Mouse (Mus musculus) heart, adult 2 months (tissue): Measurements from ENCODE around the gene Cenpk.
A peak's percentile ranks its signal among the peaks of the same experiment; 100 is the strongest.

Experiments
- CTCF ChIP-seq: fragments of 200-600 bp; IDR thresholded peaks from 2 replicates; pipeline ENCODE4 v1.8.1; 2022; ENCODE audit warnings: antibody characterized with exemption, mild to moderate bottlenecking, moderate library complexity
- EP300 ChIP-seq: fragments of 200-500 bp; IDR thresholded peaks from 2 replicates; pipeline ENCODE4 v1.6.1; 2011; ENCODE audit warnings: low read depth, low read length, control low read depth; ENCODE audit not compliant: insufficient read depth
- POLR2A ChIP-seq: fragments of 200-500 bp; IDR thresholded peaks from 2 replicates; pipeline ENCODE4 v1.6.1; 2011; ENCODE audit warnings: mild to moderate bottlenecking, low read depth, low read length, control low read depth; ENCODE audit not compliant: insufficient read depth

DNA sequence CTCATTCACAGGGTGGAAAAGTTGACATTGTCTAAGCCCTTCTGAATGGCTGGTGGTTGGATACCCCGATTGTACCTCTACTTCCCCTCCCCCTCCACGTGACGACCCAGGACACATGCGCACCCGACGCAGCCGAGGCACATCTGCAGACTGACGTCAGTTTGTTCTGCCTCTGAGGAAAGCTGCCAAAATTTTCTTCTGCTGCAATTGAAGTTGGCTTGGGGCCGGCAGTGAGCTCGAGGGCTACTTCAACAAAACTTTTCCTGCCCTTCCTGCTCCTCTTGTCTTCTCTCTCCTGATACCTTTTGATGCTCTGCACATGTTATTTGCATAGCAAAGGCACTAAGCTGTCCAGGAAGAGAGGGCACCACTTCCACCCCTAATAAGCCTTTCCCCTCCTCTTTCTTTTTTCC lies 58.5 kb downstream of the Cenpk start:
- no peak for TF ChIP-seq CTCF
- peak; percentile 93 for TF ChIP-seq POLR2A
- peak; percentile 95 for TF ChIP-seq EP300
